Mouse (Mus musculus) liver, adult 2 months (tissue): ENCODE data around the gene Lrp3. TPM values are rescaled to one million over a fixed set of nuclear protein-coding genes. Genes with fewer than 3 reads are reported as not detected.

Experiments used
- DNase-seq: peaks from one replicate; pipeline ENCODE4 v3.0.0-alpha.2; 2011; ENCODE audit warnings: low read depth, low spot score; ENCODE audit errors: extremely low read depth
- H3K27ac ChIP-seq: fragments of 200-500 bp; replicated peaks from 2 replicates; pipeline ENCODE4 v1.5.1; 2012; ENCODE audit warnings: low read depth, mild to moderate bottlenecking, control low read depth, inconsistent platforms, low read length; ENCODE audit not compliant: insufficient read depth
- H3K27me3 ChIP-seq: fragments of 200-500 bp; 2 replicates; pipeline ENCODE4 v1.6.1; 2012; ENCODE audit warnings: mild to moderate bottlenecking, moderate library complexity, low read length, inconsistent platforms; ENCODE audit not compliant: control insufficient read depth, insufficient read depth
- H3K36me3 ChIP-seq: fragments of 200-500 bp; 2 replicates; pipeline ENCODE4 v1.6.1; 2012; ENCODE audit warnings: low read length, inconsistent platforms; ENCODE audit not compliant: control insufficient read depth, insufficient read depth
- H3K4me1 ChIP-seq: fragments of 200-500 bp; 2 replicates; pipeline ENCODE4 v1.6.1; 2011; ENCODE audit warnings: low read length; ENCODE audit not compliant: control insufficient read depth, insufficient read depth
- H3K4me3 ChIP-seq: fragments of 200-500 bp; 2 replicates; pipeline ENCODE4 v1.5.1; 2011; ENCODE audit warnings: low read depth, mild to moderate bottlenecking, control low read depth, low read length, moderate library complexity; ENCODE audit not compliant: insufficient read depth
- H3K79me2 ChIP-seq: fragments of 200-500 bp; 2 replicates; pipeline ENCODE4 v1.6.1; 2012; ENCODE audit warnings: inconsistent platforms, mild to moderate bottlenecking, low read length, moderate library complexity; ENCODE audit not compliant: control insufficient read depth, insufficient read depth
- H3K9ac ChIP-seq: fragments of 200-500 bp; 2 replicates; pipeline ENCODE4 v1.6.1; 2012; ENCODE audit warnings: low read depth, mild to moderate bottlenecking, control low read depth, inconsistent platforms, low read length
- CTCF ChIP-seq: fragments of 200-500 bp; IDR thresholded peaks from 2 replicates; pipeline ENCODE4 v1.5.1; 2011; ENCODE audit warnings: low read depth, low read length, control low read depth
- POLR2A ChIP-seq: fragments of 200-500 bp; IDR thresholded peaks from 2 replicates; pipeline ENCODE4 v1.6.1; 2011; ENCODE audit warnings: low read length, control low read depth; ENCODE audit not compliant: insufficient read depth; ENCODE audit errors: extremely low read depth
- WGBS: fragments of 180-500 bp; shearing (Covaris S2); methylation state at CpG from one replicate; pipeline ENCODE4 v1.1.7; 2018; 5-methylcytosine and 5-hydroxymethylcytosine counted together
- polyA plus RNA-seq: library from polyadenylated mRNA; depleted of rRNA; stranded (reverse); fragments of >200 nt; gene quantifications from 2 replicates; pipeline ENCODE4 v1.2.3, GENCODE M21; 2012
- total RNA-seq: library from RNA; depleted of rRNA; stranded (reverse); fragments of >200 nt; gene quantifications from 2 replicates; pipeline ENCODE4 v1.2.3, GENCODE M21; 2014

Lrp3 gene
- total and polyA plus RNA-seq, 2 experiments, result 6.1 to 15.2 TPM

GRCm38 (mm10) chr7:35211791-35212190 lies 3.5 kb downstream of the Lrp3 start:
- H3K4me1 ChIP-seq, result peaks cover 3% of the 10 kb centered on the region; the same call in 1 of the 2 replicates
- no peak overlapping the region for H3K9ac ChIP-seq
- WGBS, result 73% methylated on average over 4 of the region's 4 CpGs
- H3K27me3 ChIP-seq, result no peaks in the 10 kb centered on the region
- TF ChIP-seq CTCF (no peak), POLR2A (no peak)
- no peaks in the 10 kb centered on the region; the same call in 1 of the 2 replicates for H3K79me2 ChIP-seq
- no peaks in the 10 kb centered on the region for H3K36me3 ChIP-seq
- DNase-seq, result no peak
- H3K27ac ChIP-seq, result no peak overlapping the region
- H3K4me3 ChIP-seq, result no peak overlapping the region

- TF ChIP-seq CTCF (no peak), POLR2A (no peak)
- Histone ChIP-seq H3K27ac (no peak overlapping the region), H3K36me3 (no peaks in the 10 kb centered on the region), H3K27me3 (no peaks in the 10 kb centered on the region), H3K4me1 (no peaks in the 10 kb centered on the region), H3K4me3 (no peak overlapping the region), H3K9ac (no peak overlapping the region), H3K79me2 (no peaks in the 10 kb centered on the region)
- DNase-seq, result no peak
These were observed 15.5 kb downstream of the Lrp3 start for GRCm38 (mm10) chr7:35199755-35200154.

GRCm38 (mm10) chr7:35198981-35199754 lies 16.1 kb downstream of the Lrp3 start:
- no peaks in the 10 kb centered on the region for H3K4me1 ChIP-seq
- no peak for DNase-seq

GRCm38 (mm10) chr7:35197022-35197421 lies 18.3 kb downstream of the Lrp3 start:
- 67% methylated on average over 2 of the region's 2 CpGs for WGBS
- no peaks in the 10 kb centered on the region for H3K4me1 ChIP-seq
- H3K79me2 ChIP-seq, result no peaks in the 10 kb centered on the region
- no peaks in the 10 kb centered on the region for H3K36me3 ChIP-seq
- no peak for DNase-seq
- no peaks in the 10 kb centered on the region for H3K27me3 ChIP-seq
- H3K9ac ChIP-seq, result no peak overlapping the region
- no peak overlapping the region for H3K4me3 ChIP-seq
- no peak overlapping the region for H3K27ac ChIP-seq
- TF ChIP-seq CTCF (no peak), POLR2A (no peak)

More at GRCm38 (mm10) chr7:35198981-35199754, 16.1 kb downstream of the Lrp3 start:
- Histone ChIP-seq H3K9ac (no peak overlapping the region), H3K79me2 (no peaks in the 10 kb centered on the region), H3K4me3 (no peak overlapping the region), H3K36me3 (no peaks in the 10 kb centered on the region), H3K27me3 (no peaks in the 10 kb centered on the region), H3K27ac (no peak overlapping the region)
- TF ChIP-seq CTCF, result no peak
- TF ChIP-seq POLR2A, result no peak
- 88% methylated on average over 12 of the region's 12 CpGs for WGBS

- Histone ChIP-seq H3K79me2 (no peaks in the 10 kb centered on the region), H3K27ac (no peak overlapping the region), H3K36me3 (no peaks in the 10 kb centered on the region), H3K4me3 (no peak overlapping the region), H3K9ac (no peak overlapping the region), H3K27me3 (no peaks in the 10 kb centered on the region), H3K4me1 (no peaks in the 10 kb centered on the region)
- DNase-seq, result no peak
- WGBS, result 17% methylated on average over 2 of the region's 2 CpGs
- TF ChIP-seq POLR2A (no peak), CTCF (no peak)
These were observed 24.0 kb downstream of the Lrp3 start for GRCm38 (mm10) chr7:35191276-35191675.

- Histone ChIP-seq H3K27ac (no peak overlapping the region), H3K4me3 (no peak overlapping the region), H3K4me1 (no peaks in the 10 kb centered on the region; the same call in 1 of the 2 replicates), H3K79me2 (no peaks in the 10 kb centered on the region), H3K9ac (no peak overlapping the region), H3K36me3 (no peaks in the 10 kb centered on the region), H3K27me3 (no peaks in the 10 kb centered on the region)
- WGBS, result 32% methylated on average over 5 of the region's 5 CpGs
- DNase-seq, result peak; percentile 81
- no peak for TF ChIP-seq POLR2A
- no peak for TF ChIP-seq CTCF
These were observed 25.6 kb downstream of the Lrp3 start for GRCm38 (mm10) chr7:35189699-35190098.
